Mouse (Mus musculus) heart, postnatal 0 days (tissue): ENCODE results near the gene Lmf1. TPM values are rescaled to one million over a fixed set of nuclear protein-coding genes. Genes with fewer than 3 reads are reported as not detected.
A peak's percentile ranks its signal among the peaks of the same experiment; 100 is the strongest.

Source experiments
- ATAC-seq: fragments of 200-750 bp; cut with Nextera tagmentation; 2 replicates; pipeline ENCODE4 v1.8.0; 2017; ENCODE audit warnings: low read depth, moderate number of reproducible peaks, moderate library complexity; ENCODE audit not compliant: insufficient read depth
- DNase-seq: peaks from one replicate; pipeline ENCODE4 v3.0.0-alpha.2; 2016; ENCODE audit warnings: low spot score
- H3K27ac ChIP-seq: fragments of 300-500 bp; sonication (generic); 2 replicates; pipeline ENCODE4 v1.5.1; 2014; ENCODE audit warnings: low read depth, mild to moderate bottlenecking
- H3K27me3 ChIP-seq: fragments of 300-500 bp; sonication (generic); 2 replicates; pipeline ENCODE4 v1.6.1; 2014; ENCODE audit warnings: low read length, mixed read lengths; ENCODE audit not compliant: control insufficient read depth, insufficient read depth
- H3K36me3 ChIP-seq: fragments of 300-500 bp; sonication (generic); replicated peaks from 2 replicates; pipeline ENCODE4 v1.6.1; 2014; ENCODE audit warnings: low read length, mixed read lengths; ENCODE audit not compliant: control insufficient read depth, insufficient read depth
- H3K4me1 ChIP-seq: fragments of 300-500 bp; sonication (generic); 2 replicates; pipeline ENCODE4 v1.6.1; 2014; ENCODE audit warnings: antibody characterized with exemption; ENCODE audit not compliant: control insufficient read depth, insufficient read depth
- H3K4me2 ChIP-seq: fragments of 300-500 bp; sonication (generic); 2 replicates; pipeline ENCODE4 v1.6.1; 2014; ENCODE audit warnings: low read depth, mild to moderate bottlenecking, low read length, moderate library complexity
- H3K4me3 ChIP-seq: fragments of 300-500 bp; sonication (generic); 2 replicates; pipeline ENCODE4 v1.5.1; 2014; ENCODE audit warnings: low read depth, low read length
- H3K9ac ChIP-seq: fragments of 300-500 bp; sonication (generic); replicated peaks from 2 replicates; pipeline ENCODE4 v1.6.1; 2014; ENCODE audit warnings: low read depth, low read length, mixed read lengths
- H3K9me3 ChIP-seq: fragments of 300-500 bp; sonication (generic); replicated peaks from 2 replicates; pipeline ENCODE4 v1.6.1; 2016; ENCODE audit warnings: low read length; ENCODE audit not compliant: control insufficient read depth
- CTCF ChIP-seq: IDR thresholded peaks from 2 replicates; pipeline ENCODE4 v1.5.1; 2016; ENCODE audit warnings: antibody characterized with exemption, control low read depth, low read depth
- EP300 ChIP-seq: IDR thresholded peaks from 2 replicates; pipeline ENCODE4 v1.6.1; 2016; ENCODE audit warnings: antibody characterized with exemption, low read depth
- WGBS: fragments of 180-500 bp; shearing (Covaris S2); extraction: QIAGEN DNeasy Blood & Tissue Kit; methylation state at CpG from one replicate; pipeline ENCODE4 v1.1.7; 2014; 5-methylcytosine and 5-hydroxymethylcytosine counted together
- polyA plus RNA-seq: library from polyadenylated mRNA; unstranded; fragments of >200 nt; fragmentation: Nextera tagmentation; extraction: Ambion mirVana; gene quantifications from 2 replicates; pipeline ENCODE4 v1.2.1, GENCODE M21; 2015
- total RNA-seq: library from RNA; depleted of rRNA; stranded (reverse); fragments of >200 nt; gene quantifications from 2 replicates; pipeline ENCODE4 v1.2.3, GENCODE M21; 2014; ENCODE audit warnings: low replicate concordance

Gene Lmf1
- total and polyA plus RNA-seq, 2 experiments from 2014 or later: 30.6 to 44.9 TPM

GRCm38 (mm10) chr17:25577263-25577662 lies 1.6 kb upstream of the Lmf1 start:
- no peak overlapping the region for H3K9ac ChIP-seq
- H3K4me1 ChIP-seq: peaks cover 38% of the 10 kb centered on the region
- no peak for TF ChIP-seq EP300
- TF ChIP-seq CTCF: no peak
- H3K36me3 ChIP-seq: no peaks in the 10 kb centered on the region
- WGBS: 69% methylated on average over 6 of the region's 6 CpGs
- no peaks in the 10 kb centered on the region for H3K27me3 ChIP-seq
- H3K27ac ChIP-seq: no peak overlapping the region
- no peak for ATAC-seq
- no peak for DNase-seq
- no peak overlapping the region for H3K4me2 ChIP-seq
- H3K9me3 ChIP-seq: no peaks in the 10 kb centered on the region
- H3K4me3 ChIP-seq: no peak overlapping the region

- DNase-seq: no peak
- TF ChIP-seq EP300 (no peak), CTCF (no peak)
- WGBS: 66% methylated on average over 2 of the region's 2 CpGs
- no peaks in the 10 kb centered on the region for H3K36me3 ChIP-seq
- H3K4me1 ChIP-seq: peaks cover 43% of the 10 kb centered on the region
- H3K27me3 ChIP-seq: no peaks in the 10 kb centered on the region
- H3K9me3 ChIP-seq: no peaks in the 10 kb centered on the region
- H3K4me3 ChIP-seq: no peak overlapping the region
- no peak for ATAC-seq
- no peak overlapping the region for H3K27ac ChIP-seq
- no peak overlapping the region for H3K9ac ChIP-seq
- H3K4me2 ChIP-seq: no peak overlapping the region
These were observed 1.2 kb upstream of the Lmf1 start for GRCm38 (mm10) chr17:25577702-25578101.

GRCm38 (mm10) chr17:25579332-25580047 lies 605 bp downstream of the Lmf1 start:
- WGBS: 6% methylated on average over 21 of the region's 21 CpGs
- peak; percentile 25 for ATAC-seq
- H3K36me3 ChIP-seq: no peaks in the 10 kb centered on the region
- H3K4me1 ChIP-seq: peaks cover 49% of the 10 kb centered on the region
- DNase-seq: no peak
- TF ChIP-seq CTCF (no peak), EP300 (no peak)
- peak overlapping the region; percentile 66 for H3K4me3 ChIP-seq
- peak overlapping the region; percentile 83 for H3K27ac ChIP-seq
- no peaks in the 10 kb centered on the region for H3K9me3 ChIP-seq
- H3K4me2 ChIP-seq: peak overlapping the region; percentile 82
- H3K27me3 ChIP-seq: no peaks in the 10 kb centered on the region
- peak overlapping the region; percentile 85 for H3K9ac ChIP-seq

GRCm38 (mm10) chr17:25582076-25582475 lies 3.2 kb downstream of the Lmf1 start:
- TF ChIP-seq CTCF (no peak), EP300 (no peak)
- Histone ChIP-seq H3K4me1 (peaks cover 37% of the 10 kb centered on the region; the same call in 1 of the 2 replicates), H3K4me3 (no peak overlapping the region), H3K4me2 (peak overlapping the region; percentile 45), H3K36me3 (peaks cover 17% of the 10 kb centered on the region), H3K9me3 (no peaks in the 10 kb centered on the region), H3K27ac (peak overlapping the region; percentile 56), H3K27me3 (no peaks in the 10 kb centered on the region), H3K9ac (no peak overlapping the region)
- ATAC-seq (peak; percentile 40), DNase-seq (peak; percentile 74)
- 33% methylated on average over 8 of the region's 8 CpGs for WGBS

- no peak overlapping the region for H3K4me3 ChIP-seq
- no peak overlapping the region for H3K27ac ChIP-seq
- peaks cover 37% of the 10 kb centered on the region; the same call in 1 of the 2 replicates for H3K4me1 ChIP-seq
- H3K9ac ChIP-seq: no peak overlapping the region
- DNase-seq: no peak
- H3K36me3 ChIP-seq: peaks cover 25% of the 10 kb centered on the region
- H3K4me2 ChIP-seq: no peak overlapping the region
- no peaks in the 10 kb centered on the region for H3K9me3 ChIP-seq
- TF ChIP-seq EP300 (no peak), CTCF (no peak)
- H3K27me3 ChIP-seq: no peaks in the 10 kb centered on the region
- WGBS: 72% methylated on average over 4 of the region's 4 CpGs
- no peak for ATAC-seq
These were observed 4.2 kb downstream of the Lmf1 start for GRCm38 (mm10) chr17:25583099-25583498.

GRCm38 (mm10) chr17:25583858-25584257 lies 5.0 kb downstream of the Lmf1 start:
- no peak overlapping the region for H3K9ac ChIP-seq
- H3K9me3 ChIP-seq: no peaks in the 10 kb centered on the region
- H3K4me3 ChIP-seq: no peak overlapping the region
- H3K27ac ChIP-seq: no peak overlapping the region
- 83% methylated on average over 8 of the region's 8 CpGs for WGBS
- peaks cover 31% of the 10 kb centered on the region; the same call in 1 of the 2 replicates for H3K4me1 ChIP-seq
- DNase-seq (no peak), ATAC-seq (no peak)
- TF ChIP-seq EP300 (no peak), CTCF (no peak)
- no peak overlapping the region for H3K4me2 ChIP-seq
- peaks cover 32% of the 10 kb centered on the region for H3K36me3 ChIP-seq
- no peaks in the 10 kb centered on the region for H3K27me3 ChIP-seq
